Mouse (Mus musculus): ENCODE data around the gene Zc3hav1l. TPM values are rescaled to one million over a fixed set of nuclear protein-coding genes. Genes with fewer than 3 reads are reported as not detected.

Zc3hav1l gene
- 1.6 TPM in 2 replicates for polyA plus RNA-seq (2015; fragmentation: Nextera tagmentation; extraction: Ambion mirVana)

DNA sequence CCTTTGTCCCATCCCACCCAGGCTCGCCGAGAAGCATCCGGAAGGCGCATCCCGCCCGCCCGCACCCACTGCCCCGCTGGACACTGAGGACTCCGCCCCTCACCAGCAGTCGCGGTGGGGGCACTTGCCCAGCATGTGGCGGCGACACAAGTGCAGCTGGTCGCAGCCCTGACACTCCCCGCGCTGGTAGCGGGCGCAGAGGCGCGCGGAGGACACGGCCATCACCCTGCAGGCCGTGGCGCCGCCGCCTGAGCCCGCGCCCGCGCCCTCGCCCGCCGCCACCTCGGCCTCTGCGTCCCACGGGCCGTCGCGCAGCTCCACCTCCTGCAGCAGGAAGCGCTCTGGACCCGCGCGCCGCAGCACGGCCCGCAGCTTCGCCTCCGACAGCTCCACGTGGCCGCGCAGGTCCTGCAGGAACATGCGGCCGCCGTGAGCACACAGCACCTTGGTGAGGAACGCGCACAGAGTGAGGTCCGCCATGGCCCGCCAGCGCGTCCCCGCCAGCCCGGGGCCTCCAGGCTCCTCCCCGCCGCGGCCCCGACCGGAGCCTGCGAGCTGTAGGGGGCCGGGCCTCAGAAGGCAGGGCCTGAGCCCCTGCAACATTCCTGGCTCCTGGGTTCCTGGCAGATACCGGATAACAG lies at the start of gene Zc3hav1l:
TSS of gene Zc3hav1l (minus strand) at position 499 of the 641 bp plus-strand sequence.
- H3K4me3 ChIP-seq (ENCODE audit: low read depth, low read length) = peak within 1 kb of the TSS; percentile 73
- peak within 1 kb of the TSS; percentile 71 for H3K27ac ChIP-seq (ENCODE audit: low read depth, low read length)
- H3K4me1 ChIP-seq (replicated peaks; ENCODE audit: control insufficient read depth, insufficient read depth, low read length) = no peaks in the 10 kb centered on the region
- WGBS = under 1% methylated on average over 61 of the region's 70 CpGs
- peak; percentile 90 for ATAC-seq
- no peaks in the 10 kb centered on the region for H3K9me3 ChIP-seq (ENCODE audit: control insufficient read depth)
- peak within 1 kb of the TSS; percentile 88 for H3K4me2 ChIP-seq (replicated peaks; ENCODE audit: low read depth)
- H3K36me3 ChIP-seq (ENCODE audit: control insufficient read depth, insufficient read depth) = peaks cover 18% of the 10 kb centered on the region
- no peak for TF ChIP-seq CTCF (IDR thresholded peaks at IDR 0.05; ENCODE audit: low read depth)
- H3K27me3 ChIP-seq (replicated peaks; ENCODE audit: control insufficient read depth, insufficient read depth, low read length) = no peaks in the 10 kb centered on the region
- peak within 1 kb of the TSS; percentile 76 for H3K9ac ChIP-seq (ENCODE audit: low read depth, low read length)

DNA sequence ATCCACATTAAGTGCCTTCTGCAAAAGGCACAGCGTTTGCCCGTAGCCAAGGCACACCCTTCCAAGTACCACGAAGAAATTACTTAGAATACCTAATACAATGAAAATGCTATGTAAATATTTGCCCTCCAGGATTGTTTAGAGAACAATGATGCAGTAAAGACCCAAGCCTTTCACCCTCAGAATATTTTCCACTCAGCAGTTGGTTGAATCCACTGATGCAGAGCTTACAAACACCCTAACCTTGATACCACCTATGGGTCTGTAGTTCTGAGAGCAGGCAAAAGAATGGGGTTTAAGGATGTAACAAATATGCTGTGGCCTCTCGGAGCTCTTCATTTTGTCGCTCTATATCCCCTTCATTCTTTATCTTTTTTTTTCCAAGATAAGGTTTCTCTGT lies 48.8 kb upstream of the Zc3hav1l start:
- H3K9ac ChIP-seq (ENCODE audit: low read depth, low read length) = no peak overlapping the region
- no peak overlapping the region for H3K27ac ChIP-seq (ENCODE audit: low read depth, low read length)
- no peak for ATAC-seq
- no peaks in the 10 kb centered on the region for H3K9me3 ChIP-seq (ENCODE audit: control insufficient read depth)
- no peak overlapping the region for H3K4me3 ChIP-seq (ENCODE audit: low read depth, low read length)
- TF ChIP-seq CTCF (IDR thresholded peaks at IDR 0.05; ENCODE audit: low read depth) = no peak
- H3K36me3 ChIP-seq (ENCODE audit: control insufficient read depth, insufficient read depth) = no peaks in the 10 kb centered on the region
- H3K27me3 ChIP-seq (replicated peaks; ENCODE audit: control insufficient read depth, insufficient read depth, low read length) = no peaks in the 10 kb centered on the region; the same call in 1 of the 2 replicates
- peaks cover 5% of the 10 kb centered on the region; the same call in 1 of the 2 replicates for H3K4me1 ChIP-seq (replicated peaks; ENCODE audit: control insufficient read depth, insufficient read depth, low read length)
- 59% methylated on average over 5 of the region's 5 CpGs for WGBS
- H3K4me2 ChIP-seq (replicated peaks; ENCODE audit: low read depth) = no peak overlapping the region

DNA sequence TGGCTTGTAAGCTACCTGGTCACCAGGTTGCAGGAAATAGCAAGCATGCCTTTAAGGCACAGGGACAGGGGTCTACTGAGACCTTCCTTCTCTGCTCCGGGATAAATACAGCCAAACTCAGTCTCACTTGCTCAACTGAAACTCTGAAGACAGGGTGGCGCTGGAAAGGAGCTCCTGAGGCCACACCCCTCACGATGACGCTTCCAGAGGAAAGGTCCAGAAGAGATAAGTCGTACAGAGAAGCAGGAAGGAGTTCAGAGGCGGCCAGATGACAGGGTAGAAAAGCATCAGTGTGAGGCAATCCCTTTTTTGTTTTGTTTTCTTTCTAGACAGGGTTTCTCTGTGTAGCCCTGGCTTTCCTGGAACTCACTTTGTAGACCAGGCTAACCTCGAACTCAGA lies 46.7 kb upstream of the Zc3hav1l start:
- Histone ChIP-seq H3K36me3 (ENCODE audit: control insufficient read depth, insufficient read depth) (no peaks in the 10 kb centered on the region), H3K27ac (ENCODE audit: low read depth, low read length) (peak overlapping the region; percentile 35; the same call in 1 of the 2 replicates), H3K27me3 (replicated peaks; ENCODE audit: control insufficient read depth, insufficient read depth, low read length) (no peaks in the 10 kb centered on the region), H3K4me1 (replicated peaks; ENCODE audit: control insufficient read depth, insufficient read depth, low read length) (peaks cover 7% of the 10 kb centered on the region; the same call in 1 of the 2 replicates), H3K9me3 (ENCODE audit: control insufficient read depth) (no peaks in the 10 kb centered on the region), H3K4me2 (replicated peaks; ENCODE audit: low read depth) (peak overlapping the region; percentile 45), H3K9ac (ENCODE audit: low read depth, low read length) (no peak overlapping the region), H3K4me3 (ENCODE audit: low read depth, low read length) (no peak overlapping the region)
- TF ChIP-seq CTCF (IDR thresholded peaks at IDR 0.05; ENCODE audit: low read depth) = no peak
- ATAC-seq = peak; percentile 79
- 24% methylated on average over 7 of the region's 7 CpGs for WGBS

DNA sequence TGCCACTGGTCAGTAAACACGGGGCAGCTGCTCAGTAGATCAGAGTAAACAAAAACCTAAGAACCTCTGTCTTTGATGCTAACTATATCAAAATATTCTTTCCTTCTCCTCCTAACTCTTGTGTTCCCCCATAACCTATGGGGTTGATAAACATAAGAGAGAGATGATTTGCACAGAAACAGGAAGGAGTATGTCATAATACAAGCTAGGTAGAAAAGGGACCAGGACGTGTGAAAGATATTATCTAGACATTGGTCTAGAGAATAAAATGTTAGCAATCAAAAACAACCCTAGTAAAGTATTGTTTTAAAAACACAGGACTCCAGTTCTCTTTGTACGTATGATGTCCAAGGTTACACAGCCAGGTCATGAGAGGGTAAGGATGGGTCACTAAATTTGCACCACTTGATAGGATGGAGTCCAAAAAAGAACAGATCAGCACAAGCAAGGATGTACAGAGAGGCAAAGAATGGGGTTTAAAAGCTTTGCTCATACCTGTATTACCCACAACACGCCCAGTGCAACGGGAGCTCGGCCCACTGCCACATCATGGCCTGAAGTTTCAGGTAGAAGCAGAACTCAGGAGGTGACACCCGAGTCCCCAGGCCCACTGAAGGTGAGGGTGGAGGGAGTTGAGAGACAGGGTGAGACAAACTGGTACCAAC lies 45.1 kb upstream of the Zc3hav1l start:
- H3K4me1 ChIP-seq (replicated peaks; ENCODE audit: control insufficient read depth, insufficient read depth, low read length) = peaks cover 7% of the 10 kb centered on the region; the same call in 1 of the 2 replicates
- H3K4me3 ChIP-seq (ENCODE audit: low read depth, low read length) = no peak overlapping the region
- no peak overlapping the region for H3K27ac ChIP-seq (ENCODE audit: low read depth, low read length)
- H3K36me3 ChIP-seq (ENCODE audit: control insufficient read depth, insufficient read depth) = peaks cover 12% of the 10 kb centered on the region
- no peak for ATAC-seq
- no peaks in the 10 kb centered on the region for H3K27me3 ChIP-seq (replicated peaks; ENCODE audit: control insufficient read depth, insufficient read depth, low read length)
- TF ChIP-seq CTCF (IDR thresholded peaks at IDR 0.05; ENCODE audit: low read depth) = no peak
- 69% methylated on average over 7 of the region's 7 CpGs for WGBS
- H3K4me2 ChIP-seq (replicated peaks; ENCODE audit: low read depth) = no peak overlapping the region
- no peaks in the 10 kb centered on the region for H3K9me3 ChIP-seq (ENCODE audit: control insufficient read depth)
- no peak overlapping the region for H3K9ac ChIP-seq (ENCODE audit: low read depth, low read length)

DNA sequence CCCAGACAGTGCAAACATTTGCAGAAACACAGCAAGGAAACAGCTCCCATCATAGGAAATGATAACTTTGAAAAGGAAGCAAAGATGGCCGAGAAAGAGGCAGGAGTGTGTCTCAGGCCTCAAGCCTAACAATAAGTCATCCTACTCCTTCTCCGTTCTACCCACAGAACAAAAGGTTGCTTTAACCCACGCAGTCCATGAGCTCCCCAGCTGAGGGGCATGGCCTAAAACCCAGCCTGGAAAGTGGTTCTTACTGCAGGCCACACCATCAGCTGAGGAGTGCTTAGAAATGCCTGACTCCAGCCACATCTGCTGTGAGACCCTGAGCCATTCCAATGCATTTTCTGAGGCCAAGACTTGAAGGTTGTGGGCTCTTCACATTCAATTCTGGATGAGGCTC lies 44.5 kb upstream of the Zc3hav1l start:
- WGBS = 52% methylated on average over 3 of the region's 3 CpGs
- H3K4me1 ChIP-seq (replicated peaks; ENCODE audit: control insufficient read depth, insufficient read depth, low read length) = peaks cover 7% of the 10 kb centered on the region; the same call in 1 of the 2 replicates
- no peak overlapping the region for H3K9ac ChIP-seq (ENCODE audit: low read depth, low read length)
- 0 out of 2 replicates have a peak overlapping the region, but pooled peaks have one; percentile 66 for H3K27ac ChIP-seq (ENCODE audit: low read depth, low read length)
- H3K9me3 ChIP-seq (ENCODE audit: control insufficient read depth) = no peaks in the 10 kb centered on the region
- H3K27me3 ChIP-seq (replicated peaks; ENCODE audit: control insufficient read depth, insufficient read depth, low read length) = no peaks in the 10 kb centered on the region
- TF ChIP-seq CTCF (IDR thresholded peaks at IDR 0.05; ENCODE audit: low read depth) = no peak
- H3K4me3 ChIP-seq (ENCODE audit: low read depth, low read length) = no peak overlapping the region
- H3K36me3 ChIP-seq (ENCODE audit: control insufficient read depth, insufficient read depth) = peaks cover 18% of the 10 kb centered on the region
- no peak overlapping the region for H3K4me2 ChIP-seq (replicated peaks; ENCODE audit: low read depth)
- no peak for ATAC-seq

DNA sequence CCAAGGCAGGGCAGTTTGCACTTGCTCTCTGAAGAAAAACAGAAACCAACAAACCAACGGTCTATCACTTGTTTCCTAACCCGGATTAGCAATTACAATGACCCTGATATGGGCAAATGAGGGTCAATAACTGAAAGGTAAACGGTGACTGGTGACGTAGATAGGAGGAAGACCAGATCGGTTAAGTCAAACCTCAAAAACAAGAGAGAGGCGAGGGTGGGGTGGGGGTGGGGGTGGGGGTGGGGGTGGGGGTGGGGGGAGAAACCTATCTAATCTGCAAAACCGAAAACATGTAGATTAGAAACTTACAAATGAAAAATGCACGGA lies 43.6 kb upstream of the Zc3hav1l start:
- peak overlapping the region; percentile 59 for H3K4me2 ChIP-seq (replicated peaks; ENCODE audit: low read depth)
- no peaks in the 10 kb centered on the region for H3K9me3 ChIP-seq (ENCODE audit: control insufficient read depth)
- H3K27me3 ChIP-seq (replicated peaks; ENCODE audit: control insufficient read depth, insufficient read depth, low read length) = no peaks in the 10 kb centered on the region
- H3K9ac ChIP-seq (ENCODE audit: low read depth, low read length) = no peak overlapping the region
- peaks cover 21% of the 10 kb centered on the region for H3K36me3 ChIP-seq (ENCODE audit: control insufficient read depth, insufficient read depth)
- peak overlapping the region; percentile 22 for H3K4me3 ChIP-seq (ENCODE audit: low read depth, low read length)
- 0 out of 2 replicates have a peak, but pooled peaks have one; percentile 2 for ATAC-seq
- peak overlapping the region; percentile 66 for H3K27ac ChIP-seq (ENCODE audit: low read depth, low read length)
- WGBS = 42% methylated on average over 8 of the region's 8 CpGs
- peaks cover 7% of the 10 kb centered on the region; the same call in 1 of the 2 replicates for H3K4me1 ChIP-seq (replicated peaks; ENCODE audit: control insufficient read depth, insufficient read depth, low read length)
- TF ChIP-seq CTCF (IDR thresholded peaks at IDR 0.05; ENCODE audit: low read depth) = no peak

Data from intestine, postnatal 0 days (tissue).